Mouse (Mus musculus): ENCODE measurements at regions not wholly inside any gene's neighbourhood (a gene's known extent, or its start where the extent isn't known, plus 50 kb on each side); places are given as distances from the start of the nearest gene placed in this dataset.

DNA sequence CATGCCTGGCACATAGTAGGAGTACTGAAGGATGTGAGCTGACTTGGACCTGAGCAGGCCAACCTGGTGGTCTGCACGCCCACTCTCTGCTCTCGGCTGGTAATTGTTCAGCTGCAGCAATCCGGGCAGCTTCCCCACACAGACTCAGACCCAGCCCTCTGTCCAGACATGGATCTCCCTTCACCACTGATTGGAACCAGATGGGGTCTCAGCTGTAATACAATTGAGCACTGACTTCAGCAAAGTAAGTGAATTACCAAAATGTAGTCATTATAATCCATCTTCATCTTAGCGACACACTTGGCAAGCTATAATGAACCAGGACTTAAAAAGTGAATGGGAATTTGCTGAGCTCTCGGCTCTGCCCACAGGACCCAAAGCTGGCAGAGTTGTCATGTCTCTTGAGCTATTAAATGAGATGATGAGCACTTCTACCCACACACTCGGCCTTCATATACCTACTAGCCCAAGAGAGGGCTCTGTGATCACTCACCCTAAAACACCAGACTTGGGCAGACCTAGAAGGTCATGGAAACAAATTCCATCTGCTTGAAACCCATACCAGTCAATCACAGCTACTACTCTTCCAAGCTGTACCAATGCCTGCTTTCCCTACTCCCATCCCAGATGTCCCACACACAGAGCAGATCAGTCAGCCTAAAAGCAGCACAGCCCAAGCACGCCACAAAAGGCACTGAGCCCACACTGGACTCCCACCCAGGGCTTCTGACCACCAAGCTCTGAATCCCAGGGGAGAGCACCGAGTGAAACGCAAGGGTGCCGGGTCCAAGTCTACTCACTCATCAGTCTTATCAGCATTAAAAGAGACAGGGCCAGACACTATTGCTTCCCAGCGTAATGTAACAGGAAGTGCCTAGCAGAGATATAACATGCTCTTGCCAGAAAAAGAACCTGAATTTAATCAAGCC lies 231.2 kb upstream of the Zfp637 start:
- 55% methylated on average over 11 of the region's 11 CpGs for WGBS
- H3K4me1 ChIP-seq (replicated peaks), result 0 out of 2 replicates have a peak, but pooled peaks cover 8% of the 10 kb centered on the region
- ATAC-seq, result peak; percentile 57
- no peak overlapping the region for H3K27ac ChIP-seq
- no peaks in the 10 kb centered on the region for H3K27me3 ChIP-seq (replicated peaks)
- no peak overlapping the region for H3K9ac ChIP-seq
- no peaks in the 10 kb centered on the region for H3K36me3 ChIP-seq
- H3K4me3 ChIP-seq (replicated peaks), result no peak overlapping the region
- H3K9me3 ChIP-seq, result no peaks in the 10 kb centered on the region
- no peak overlapping the region for H3K4me2 ChIP-seq (replicated peaks)

DNA sequence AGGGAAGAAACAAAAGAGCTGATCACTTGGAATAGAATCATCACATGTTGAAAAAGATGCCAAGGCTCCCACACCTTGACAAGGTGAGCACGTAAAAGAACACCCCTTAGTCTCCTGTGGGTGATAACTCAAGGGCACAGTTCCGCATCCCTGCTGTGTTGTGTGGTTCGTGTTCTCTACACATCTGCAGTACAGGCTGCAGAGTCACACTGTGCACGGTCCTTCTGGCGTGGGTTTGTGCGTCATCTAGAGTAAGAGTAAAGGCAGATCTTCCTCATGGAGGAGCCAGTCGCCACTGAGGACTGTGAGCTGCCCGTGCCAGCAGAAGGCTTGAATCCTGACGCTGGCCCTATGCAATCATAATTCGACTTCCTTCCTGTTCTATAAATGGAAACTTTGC lies 229.7 kb upstream of the Zfp637 start:
- no peak overlapping the region for H3K4me3 ChIP-seq (replicated peaks)
- no peaks in the 10 kb centered on the region for H3K27me3 ChIP-seq (replicated peaks)
- H3K9ac ChIP-seq, result no peak overlapping the region
- H3K9me3 ChIP-seq, result no peaks in the 10 kb centered on the region
- 91% methylated on average over 10 of the region's 10 CpGs for WGBS
- H3K27ac ChIP-seq, result no peak overlapping the region
- H3K36me3 ChIP-seq, result no peaks in the 10 kb centered on the region
- no peak for ATAC-seq
- 0 out of 2 replicates have a peak, but pooled peaks cover 8% of the 10 kb centered on the region for H3K4me1 ChIP-seq (replicated peaks)
- no peak overlapping the region for H3K4me2 ChIP-seq (replicated peaks)

DNA sequence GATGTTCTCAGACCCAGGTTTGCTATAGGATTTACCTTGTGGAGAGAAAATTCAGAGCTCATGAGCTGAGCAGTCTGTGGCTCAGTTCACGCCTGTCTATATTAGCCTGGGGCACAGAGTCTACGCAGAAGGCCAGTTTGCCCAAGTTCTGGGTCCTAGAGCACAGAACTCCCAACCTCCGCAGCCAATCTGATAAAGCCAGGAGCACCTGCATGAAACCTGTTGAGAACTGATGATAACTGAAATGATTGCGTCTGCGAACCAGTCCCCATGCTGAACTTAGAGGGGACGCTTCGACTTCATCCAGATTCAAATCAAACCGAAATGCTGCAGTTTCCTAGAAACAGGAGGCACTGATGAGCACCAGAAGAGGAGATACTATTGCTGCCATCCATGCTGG lies 229.0 kb upstream of the Zfp637 start:
- no peaks in the 10 kb centered on the region for H3K9me3 ChIP-seq
- no peaks in the 10 kb centered on the region for H3K27me3 ChIP-seq (replicated peaks)
- H3K9ac ChIP-seq, result no peak overlapping the region
- H3K36me3 ChIP-seq, result no peaks in the 10 kb centered on the region
- 0 out of 2 replicates have a peak, but pooled peaks cover 8% of the 10 kb centered on the region for H3K4me1 ChIP-seq (replicated peaks)
- no peak overlapping the region for H3K27ac ChIP-seq
- no peak overlapping the region for H3K4me3 ChIP-seq (replicated peaks)
- 91% methylated on average over 8 of the region's 8 CpGs for WGBS
- ATAC-seq, result no peak
- no peak overlapping the region for H3K4me2 ChIP-seq (replicated peaks)

DNA sequence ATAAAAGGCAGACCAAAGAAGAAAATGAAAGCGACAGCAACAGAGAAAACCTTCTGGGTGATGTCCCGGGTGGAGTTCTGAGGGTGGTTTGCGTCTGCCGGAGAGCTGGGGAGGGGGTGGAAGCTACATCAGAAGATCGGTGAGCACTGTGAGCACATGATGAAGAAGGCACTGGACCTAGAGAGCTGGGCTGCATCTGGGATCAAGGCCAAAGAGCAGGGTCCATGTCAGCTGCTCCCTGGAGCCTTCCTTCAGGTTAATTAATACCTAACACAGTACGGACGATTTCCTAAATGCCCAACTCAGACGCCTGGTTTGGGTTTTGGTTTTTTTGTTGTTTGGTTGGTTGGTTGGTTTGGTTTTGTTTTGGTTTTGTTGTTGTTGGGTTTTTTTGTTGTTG lies 228.6 kb upstream of the Zfp637 start:
- Histone ChIP-seq H3K4me3 (replicated peaks) (no peak overlapping the region), H3K36me3 (no peaks in the 10 kb centered on the region), H3K9me3 (no peaks in the 10 kb centered on the region), H3K4me2 (replicated peaks) (no peak overlapping the region), H3K4me1 (replicated peaks) (0 out of 2 replicates have a peak, but pooled peaks cover 8% of the 10 kb centered on the region), H3K27me3 (replicated peaks) (no peaks in the 10 kb centered on the region), H3K27ac (no peak overlapping the region), H3K9ac (no peak overlapping the region)
- WGBS, result 65% methylated on average over 8 of the region's 8 CpGs
- ATAC-seq, result 0 out of 2 replicates have a peak, but pooled peaks have one; percentile 63

DNA sequence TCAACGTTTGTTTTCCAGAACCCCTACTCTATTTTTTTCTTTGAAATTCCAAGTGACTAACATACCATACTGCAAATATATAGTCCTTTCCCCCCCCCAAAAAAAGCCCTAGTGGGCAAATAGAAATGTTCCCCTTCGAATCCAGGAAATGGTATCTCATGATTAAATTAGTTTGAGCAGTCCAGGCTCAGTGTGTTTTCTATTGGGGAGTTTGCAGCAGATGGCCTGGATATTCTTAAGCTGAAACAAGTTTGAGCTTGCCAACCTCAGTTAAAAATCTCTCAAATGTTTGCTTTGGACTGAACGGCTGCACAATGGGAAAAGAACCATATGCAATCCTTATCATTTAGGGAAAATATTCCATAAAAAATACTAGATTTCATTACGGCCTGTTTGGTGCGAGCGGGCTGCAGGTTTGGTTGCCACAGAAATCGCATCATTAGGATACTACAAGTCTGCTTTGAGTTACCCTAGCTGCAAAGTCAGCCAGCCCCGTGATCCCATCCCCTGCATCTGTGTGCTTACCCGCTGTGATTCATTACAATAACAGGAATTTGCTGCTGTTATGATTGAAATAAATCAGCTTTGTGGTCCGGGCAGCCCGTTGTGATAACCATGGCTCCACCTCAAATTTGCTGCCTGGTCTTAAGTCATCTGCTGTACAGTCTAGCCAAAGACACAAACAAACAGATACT lies 227.2 kb upstream of the Zfp637 start:
- ATAC-seq, result peak; percentile 49; the same call in 1 of the 2 replicates
- H3K4me1 ChIP-seq (replicated peaks), result 0 out of 2 replicates have a peak, but pooled peaks cover 8% of the 10 kb centered on the region
- no peaks in the 10 kb centered on the region for H3K36me3 ChIP-seq
- no peak overlapping the region for H3K9ac ChIP-seq
- WGBS, result 42% methylated on average over 11 of the region's 11 CpGs
- H3K4me2 ChIP-seq (replicated peaks), result no peak overlapping the region
- H3K27me3 ChIP-seq (replicated peaks), result no peaks in the 10 kb centered on the region
- no peak overlapping the region for H3K4me3 ChIP-seq (replicated peaks)
- H3K9me3 ChIP-seq, result no peaks in the 10 kb centered on the region
- peak overlapping the region; percentile 68 for H3K27ac ChIP-seq

DNA sequence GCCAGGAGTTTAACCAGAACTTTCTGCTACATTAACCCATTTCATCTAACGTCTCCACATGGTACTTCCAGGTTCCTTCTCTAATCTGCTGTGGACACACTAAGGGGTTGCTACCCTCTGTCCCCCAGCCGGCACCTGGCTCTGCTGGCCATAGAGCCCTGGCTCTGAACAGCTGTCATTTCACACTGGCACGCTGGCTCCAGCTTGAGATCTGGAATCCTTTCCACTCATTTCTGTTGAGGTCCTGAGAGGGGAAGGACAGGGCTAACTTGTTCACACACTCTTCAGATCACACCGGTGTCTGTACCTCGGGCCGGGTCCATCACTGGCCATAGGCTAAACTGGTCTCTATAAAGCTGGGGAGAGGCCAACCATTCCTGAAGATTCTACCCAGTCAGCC lies 226.6 kb upstream of the Zfp637 start:
- 55% methylated on average over 6 of the region's 6 CpGs for WGBS
- no peak overlapping the region for H3K4me2 ChIP-seq (replicated peaks)
- no peaks in the 10 kb centered on the region for H3K36me3 ChIP-seq
- H3K4me1 ChIP-seq (replicated peaks), result 0 out of 2 replicates have a peak, but pooled peaks cover 8% of the 10 kb centered on the region
- H3K9me3 ChIP-seq, result no peaks in the 10 kb centered on the region
- peak overlapping the region; percentile 68 for H3K27ac ChIP-seq
- H3K9ac ChIP-seq, result no peak overlapping the region
- no peak for ATAC-seq
- H3K27me3 ChIP-seq (replicated peaks), result no peaks in the 10 kb centered on the region
- no peak overlapping the region for H3K4me3 ChIP-seq (replicated peaks)

DNA sequence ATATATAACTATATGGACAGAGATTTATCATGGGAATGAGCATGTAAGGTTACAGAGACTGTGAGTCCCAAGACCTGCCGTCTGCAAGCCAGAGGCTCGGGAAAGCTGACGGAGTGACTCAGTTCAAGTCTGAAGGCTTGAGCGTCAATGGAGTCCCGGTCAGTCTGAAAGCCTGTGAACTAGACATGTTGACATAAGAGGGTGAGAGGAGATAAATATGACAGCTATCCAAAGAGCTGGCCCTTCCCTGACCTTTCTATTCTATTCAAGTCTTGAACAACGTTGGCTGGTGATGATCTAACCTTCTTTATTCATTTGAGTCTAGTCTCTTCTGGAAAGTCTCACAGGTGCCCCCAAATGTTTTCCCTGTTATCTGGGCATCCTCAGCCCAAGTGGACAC lies 223.8 kb upstream of the Zfp637 start:
- Histone ChIP-seq H3K9ac (no peak overlapping the region), H3K4me2 (replicated peaks) (no peak overlapping the region), H3K36me3 (no peaks in the 10 kb centered on the region), H3K4me3 (replicated peaks) (no peak overlapping the region), H3K9me3 (no peaks in the 10 kb centered on the region), H3K4me1 (replicated peaks) (0 out of 2 replicates have a peak, but pooled peaks cover 8% of the 10 kb centered on the region), H3K27me3 (replicated peaks) (no peaks in the 10 kb centered on the region), H3K27ac (no peak overlapping the region)
- no peak for ATAC-seq
- 44% methylated on average over 6 of the region's 6 CpGs for WGBS

DNA sequence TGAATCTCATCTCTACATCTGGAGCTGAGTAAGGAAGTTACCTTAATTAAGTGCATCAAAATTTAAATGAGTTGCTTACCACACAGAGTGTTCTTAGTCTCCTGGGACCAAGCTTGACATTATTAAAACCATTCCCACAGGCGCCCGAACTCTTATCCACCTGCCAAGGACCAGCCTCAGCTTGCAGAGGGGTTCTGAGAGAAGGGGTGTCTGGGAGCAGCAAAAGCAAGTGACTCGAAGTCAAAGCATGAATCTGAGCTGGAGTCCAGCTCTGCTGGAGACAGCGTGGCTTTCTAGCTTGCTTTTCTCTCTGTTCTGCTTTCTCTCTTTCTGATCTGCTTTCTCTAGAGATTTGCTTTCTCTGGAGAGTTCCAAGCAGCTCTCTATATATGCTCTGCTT lies 223.0 kb upstream of the Zfp637 start:
- no peak overlapping the region for H3K4me3 ChIP-seq (replicated peaks)
- H3K27ac ChIP-seq, result no peak overlapping the region
- H3K4me1 ChIP-seq (replicated peaks), result 0 out of 2 replicates have a peak, but pooled peaks cover 8% of the 10 kb centered on the region
- no peak overlapping the region for H3K9ac ChIP-seq
- no peaks in the 10 kb centered on the region for H3K27me3 ChIP-seq (replicated peaks)
- no peaks in the 10 kb centered on the region for H3K36me3 ChIP-seq
- ATAC-seq, result no peak
- 82% methylated on average over 4 of the region's 4 CpGs for WGBS
- H3K4me2 ChIP-seq (replicated peaks), result no peak overlapping the region
- H3K9me3 ChIP-seq, result no peaks in the 10 kb centered on the region

DNA sequence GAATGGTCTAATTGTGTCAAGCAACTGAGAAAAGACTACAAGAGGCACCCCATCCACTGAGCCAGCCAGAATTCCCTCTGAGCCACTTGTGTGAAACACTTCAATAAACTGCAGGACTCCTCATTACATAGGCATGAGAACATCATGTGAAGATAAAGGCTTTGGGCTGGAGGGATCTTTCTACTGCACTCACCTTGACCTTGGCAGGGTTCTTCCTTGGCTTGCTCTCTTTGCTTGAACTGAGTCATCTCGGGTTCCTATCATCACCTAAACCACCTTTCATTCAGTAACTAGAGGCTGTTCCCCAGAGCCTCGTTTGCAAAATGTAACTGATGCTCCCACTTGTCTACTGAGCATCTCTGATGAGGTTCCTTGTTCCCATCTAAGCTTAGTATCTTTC lies 221.4 kb upstream of the Zfp637 start:
- no peaks in the 10 kb centered on the region for H3K27me3 ChIP-seq (replicated peaks)
- ATAC-seq, result no peak
- 66% methylated on average over 2 of the region's 2 CpGs for WGBS
- no peak overlapping the region for H3K27ac ChIP-seq
- no peak overlapping the region for H3K4me3 ChIP-seq (replicated peaks)
- H3K36me3 ChIP-seq, result no peaks in the 10 kb centered on the region
- H3K9ac ChIP-seq, result no peak overlapping the region
- no peaks in the 10 kb centered on the region for H3K9me3 ChIP-seq
- H3K4me1 ChIP-seq (replicated peaks), result no peaks in the 10 kb centered on the region
- H3K4me2 ChIP-seq (replicated peaks), result no peak overlapping the region

DNA sequence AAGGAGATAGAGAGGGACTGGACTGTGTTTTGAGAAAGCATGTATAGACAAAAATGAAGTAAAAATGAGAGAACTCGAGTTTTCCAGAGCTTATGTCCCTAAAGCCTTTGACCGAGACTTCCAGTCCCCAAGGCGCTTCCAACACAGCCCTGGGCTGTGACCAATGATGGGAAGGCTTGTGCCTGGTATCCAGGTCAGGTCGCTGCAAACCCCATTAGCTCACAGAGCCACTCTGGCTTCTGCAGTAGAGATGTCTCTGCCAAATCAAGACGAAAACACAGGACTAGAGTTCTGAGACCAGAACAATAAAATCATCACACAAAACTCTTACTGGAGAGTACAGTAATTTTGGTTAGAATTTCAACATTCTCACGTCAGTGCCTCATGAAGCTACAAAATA lies 218.5 kb upstream of the Zfp637 start:
- Histone ChIP-seq H3K4me1 (replicated peaks) (no peaks in the 10 kb centered on the region), H3K9ac (no peak overlapping the region), H3K27me3 (replicated peaks) (no peaks in the 10 kb centered on the region), H3K9me3 (no peaks in the 10 kb centered on the region), H3K4me2 (replicated peaks) (no peak overlapping the region), H3K27ac (no peak overlapping the region), H3K4me3 (replicated peaks) (no peak overlapping the region), H3K36me3 (no peaks in the 10 kb centered on the region)
- WGBS, result 79% methylated on average over 6 of the region's 6 CpGs
- no peak for ATAC-seq

DNA sequence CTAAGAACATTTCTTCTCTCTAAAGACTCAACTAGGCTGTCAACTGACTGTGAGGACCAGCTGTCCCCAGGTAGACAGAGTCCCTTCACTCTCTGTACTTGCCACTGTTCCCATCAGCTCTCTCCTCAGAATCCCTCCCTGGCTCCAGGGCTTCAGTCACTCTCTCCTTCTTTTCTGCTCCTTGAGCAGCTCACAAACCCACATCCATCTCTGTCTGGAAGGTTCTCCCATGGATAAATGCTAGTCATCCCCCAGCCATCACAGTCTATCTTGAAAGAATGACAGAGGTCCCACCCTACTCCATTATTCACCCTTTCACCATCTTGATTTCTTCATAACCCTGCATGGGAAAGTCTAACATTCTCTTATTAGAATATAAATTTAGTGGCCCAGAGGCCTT lies 218.0 kb upstream of the Zfp637 start:
- no peak overlapping the region for H3K4me3 ChIP-seq (replicated peaks)
- H3K27ac ChIP-seq, result no peak overlapping the region
- H3K4me2 ChIP-seq (replicated peaks), result no peak overlapping the region
- no peak for ATAC-seq
- H3K27me3 ChIP-seq (replicated peaks), result no peaks in the 10 kb centered on the region
- no peak overlapping the region for H3K9ac ChIP-seq
- H3K36me3 ChIP-seq, result no peaks in the 10 kb centered on the region
- H3K4me1 ChIP-seq (replicated peaks), result no peaks in the 10 kb centered on the region
- H3K9me3 ChIP-seq, result no peaks in the 10 kb centered on the region

DNA sequence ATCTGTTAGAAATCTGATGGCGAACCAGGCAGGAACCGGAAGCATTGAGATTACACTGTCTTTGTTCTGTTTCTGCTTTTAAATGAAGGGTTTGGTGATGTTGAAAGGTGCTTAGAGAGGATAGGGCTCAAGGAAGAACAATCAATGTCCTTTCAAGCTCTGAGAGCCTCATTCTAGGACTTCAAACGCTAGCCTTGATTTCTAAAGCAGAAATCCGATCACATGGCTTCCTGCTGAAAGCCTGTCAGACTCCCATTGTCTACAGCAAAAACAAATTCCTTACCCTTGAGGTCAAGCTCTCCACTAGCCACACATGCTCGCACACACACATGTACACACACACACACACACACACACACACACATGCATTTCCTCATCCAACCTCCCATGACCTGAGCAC lies 215.3 kb upstream of the Zfp637 start:
- WGBS, result 76% methylated on average over 5 of the region's 5 CpGs

More for the DNA sequence above, 215.3 kb upstream of the Zfp637 start:
- no peak overlapping the region for H3K4me2 ChIP-seq (replicated peaks)
- no peak for ATAC-seq
- no peak overlapping the region for H3K27ac ChIP-seq
- H3K9ac ChIP-seq, result no peak overlapping the region
- H3K4me3 ChIP-seq (replicated peaks), result no peak overlapping the region
- no peaks in the 10 kb centered on the region for H3K9me3 ChIP-seq
- H3K4me1 ChIP-seq (replicated peaks), result no peaks in the 10 kb centered on the region
- no peaks in the 10 kb centered on the region for H3K36me3 ChIP-seq
- no peaks in the 10 kb centered on the region for H3K27me3 ChIP-seq (replicated peaks)
